Mouse (Mus musculus) testis, adult 2 months (tissue): ENCODE results near the gene Il3.

Source experiments
- CTCF ChIP-seq: fragments of 200-500 bp; IDR thresholded peaks from 2 replicates; pipeline ENCODE4 v1.5.1; 2012; ENCODE audit warnings: low read depth, mild to moderate bottlenecking, inconsistent platforms, low read length, moderate library complexity; ENCODE audit not compliant: control insufficient read depth, insufficient read depth, insufficient replicate concordance
- POLR2A ChIP-seq: fragments of 200-500 bp; IDR thresholded peaks from 2 replicates; pipeline ENCODE4 v1.6.1; 2012; ENCODE audit warnings: low read depth, mild to moderate bottlenecking, inconsistent platforms, low read length, moderate library complexity; ENCODE audit not compliant: control insufficient read depth

GRCm38 (mm10) chr11:54312021-54312420 lies 44.9 kb upstream of the Il3 start:
- TF ChIP-seq CTCF = no peak
- TF ChIP-seq POLR2A = no peak
